Mouse (Mus musculus): ENCODE data around the gene Tmem199. TPM values are rescaled to one million over a fixed set of nuclear protein-coding genes. Genes with fewer than 3 reads are reported as not detected.

Gene Tmem199
- total RNA-seq, 2 experiments from 2014 or later: 34.2 to 40.6 TPM

GRCm38 (mm10) chr11:78488168-78488567 is 23.8 kb downstream of the Tmem199 start:
- peak; percentile 91 to 93 for DNase-seq (ENCODE audit: low spot score in 2 of 2)

GRCm38 (mm10) chr11:78483639-78484038 is 28.3 kb downstream of the Tmem199 start:
- DNase-seq (ENCODE audit: low spot score in 2 of 2): no peak

GRCm38 (mm10) chr11:78475289-78475688 is 36.7 kb downstream of the Tmem199 start:
- DNase-seq (ENCODE audit: low spot score in 2 of 2): no peak

GRCm38 (mm10) chr11:78471326-78472103 is 40.5 kb downstream of the Tmem199 start:
- no peak for DNase-seq (ENCODE audit: low spot score in 2 of 2)

- no peak for DNase-seq (ENCODE audit: low spot score in 2 of 2)
Observed at GRCm38 (mm10) chr11:78467932-78468331, 44.0 kb downstream of the Tmem199 start.

- DNase-seq (ENCODE audit: low spot score in 2 of 2): no peak
Observed at GRCm38 (mm10) chr11:78467515-78467914, 44.5 kb downstream of the Tmem199 start.

- peak in 1 of 2 experiments; percentile 22 for DNase-seq (ENCODE audit: low spot score in 2 of 2)
Observed at GRCm38 (mm10) chr11:78466242-78466912, 45.6 kb downstream of the Tmem199 start.

GRCm38 (mm10) chr11:78465568-78466180 is 46.3 kb downstream of the Tmem199 start, which contains the start of gene Slc46a1:
Gene Slc46a1, plus strand, starts transcription at chr11:78465697.
- peak; percentile 79 to 85 for DNase-seq (ENCODE audit: low spot score in 2 of 2)

GRCm38 (mm10) chr11:78465116-78465515 is 46.9 kb downstream of the Tmem199 start:
- no peak for DNase-seq (ENCODE audit: low spot score in 2 of 2)

GRCm38 (mm10) chr11:78463286-78464036 is 48.5 kb downstream of the Tmem199 start:
- DNase-seq (ENCODE audit: low spot score in 2 of 2): no peak

- DNase-seq (ENCODE audit: low spot score in 2 of 2): no peak
Observed at GRCm38 (mm10) chr11:78462669-78463068, 49.3 kb downstream of the Tmem199 start.

GRCm38 (mm10) chr11:78461894-78462293 is 50.1 kb downstream of the Tmem199 start:
- DNase-seq (ENCODE audit: low spot score in 2 of 2): no peak

GRCm38 (mm10) chr11:78458740-78459139 is 53.2 kb downstream of the Tmem199 start:
- no peak for DNase-seq (ENCODE audit: low spot score in 2 of 2)

Other genes with a start within 250 kb of the Tmem199 start
- 1 to 10 TPM in 1 of 2 experiments, under 1 TPM in 1; 0.47 to 1.8 TPM for gene BC030499, start 221.3 kb downstream of the Tmem199 start, total RNA-seq (2021)
- gene Spag5, start 210.6 kb downstream of the Tmem199 start, total RNA-seq (2021): 1 to 10 TPM; 6.5 to 7.1 TPM
- gene Aldoc, start 189.2 kb downstream of the Tmem199 start, total RNA-seq (2021): 100 to 1,000 TPM; 396 to 461 TPM
- 10 to 100 TPM; 75.0 to 75.9 TPM for gene Pigs, start 183.8 kb downstream of the Tmem199 start, total RNA-seq (2021)
- gene Unc119, start 168.7 kb downstream of the Tmem199 start, total RNA-seq (2021): 10 to 100 TPM; 37.6 to 39.0 TPM
- gene Foxn1, start 125.6 kb downstream of the Tmem199 start, total RNA-seq (2021): not detected
- gene Slc13a2, start 90.0 kb downstream of the Tmem199 start, total RNA-seq (2021): not detected
- gene Slc46a1, start 46.5 kb downstream of the Tmem199 start, total RNA-seq (2021): 10 to 100 TPM; 10.7 to 13.0 TPM
- 10 to 100 TPM; 55.9 to 59.0 TPM for gene Sarm1, start 14.4 kb downstream of the Tmem199 start, total RNA-seq (2021)
- 10 to 100 TPM; 65.7 to 66.3 TPM for gene Vtn, start 13.1 kb downstream of the Tmem199 start, total RNA-seq (2021)
- 1 to 10 TPM; 2.4 to 3.1 TPM for gene Sebox, start 8.7 kb downstream of the Tmem199 start, total RNA-seq (2021)
- 100 to 1,000 TPM; 116 to 126 TPM for gene Poldip2, start within 50 bp of the Tmem199 start, total RNA-seq (2021)
- gene Tnfaip1, start 24.2 kb upstream of the Tmem199 start, total RNA-seq (2021): 10 to 100 TPM; 46.3 to 47.5 TPM
- gene Ift20, start 24.2 kb upstream of the Tmem199 start, total RNA-seq (2021): 10 to 100 TPM; 74.0 to 76.6 TPM
- gene Tmem97, start 38.6 kb upstream of the Tmem199 start, total RNA-seq (2021): 10 to 100 TPM; 21.7 to 22.8 TPM
- gene Nlk, start 185.2 kb upstream of the Tmem199 start, total RNA-seq (2021): 10 to 100 TPM; 36.9 to 41.9 TPM
- gene Ccnq, start 239.6 kb upstream of the Tmem199 start, total RNA-seq (2021): 10 to 100 TPM; 16.2 to 19.4 TPM

Data from layer of hippocampus, postnatal 10 days (tissue).